Mouse (Mus musculus): ENCODE results near the gene Ctbp2. TPM values are rescaled to one million over a fixed set of nuclear protein-coding genes. Genes with fewer than 3 reads are reported as not detected.
A peak's percentile ranks its signal among the peaks of the same experiment; 100 is the strongest.

The Ctbp2 gene
- polyA plus RNA-seq, 1 experiment from 2014 or later, result 117 TPM

- H3K9ac ChIP-seq, result no peak overlapping the region
- ATAC-seq (replicated peaks; ENCODE audit: low FRiP score), result no peak
- 88% methylated on average over 3 of the region's 3 CpGs for WGBS
- H3K9me3 ChIP-seq (replicated peaks), result no peaks in the 10 kb centered on the region
- H3K4me3 ChIP-seq (replicated peaks), result no peak overlapping the region
- H3K36me3 ChIP-seq, result peaks cover 38% of the 10 kb centered on the region
- peak overlapping the region; percentile 65; the same call in 1 of the 2 replicates for H3K27ac ChIP-seq
- H3K4me1 ChIP-seq, result peaks cover 74% of the 10 kb centered on the region
- H3K27me3 ChIP-seq, result no peaks in the 10 kb centered on the region
- H3K4me2 ChIP-seq, result no peak overlapping the region
Measured at GRCm38 (mm10) chr7:133010477-133010876, 113.7 kb downstream of the Ctbp2 start.

- WGBS, result 77% methylated on average over 8 of the region's 8 CpGs
- Histone ChIP-seq H3K27ac (no peak overlapping the region), H3K36me3 (peaks cover 39% of the 10 kb centered on the region), H3K4me2 (no peak overlapping the region), H3K27me3 (no peaks in the 10 kb centered on the region), H3K9me3 (replicated peaks) (no peaks in the 10 kb centered on the region), H3K9ac (no peak overlapping the region), H3K4me3 (replicated peaks) (no peak overlapping the region), H3K4me1 (peaks cover 68% of the 10 kb centered on the region)
- no peak for ATAC-seq (replicated peaks; ENCODE audit: low FRiP score)
Measured at GRCm38 (mm10) chr7:133009676-133010075, 114.5 kb downstream of the Ctbp2 start.

GRCm38 (mm10) chr7:133008663-133009062 is 115.5 kb downstream of the Ctbp2 start:
- Histone ChIP-seq H3K36me3 (peaks cover 31% of the 10 kb centered on the region), H3K4me2 (no peak overlapping the region), H3K27me3 (no peaks in the 10 kb centered on the region), H3K9me3 (replicated peaks) (no peaks in the 10 kb centered on the region), H3K4me3 (replicated peaks) (no peak overlapping the region), H3K4me1 (peaks cover 71% of the 10 kb centered on the region), H3K9ac (no peak overlapping the region), H3K27ac (0 out of 2 replicates have a peak overlapping the region, but pooled peaks have one; percentile 11)
- WGBS, result 90% methylated on average over 4 of the region's 4 CpGs
- no peak for ATAC-seq (replicated peaks; ENCODE audit: low FRiP score)

- Histone ChIP-seq H3K4me2 (no peak overlapping the region), H3K27ac (0 out of 2 replicates have a peak overlapping the region, but pooled peaks have one; percentile 2), H3K9me3 (replicated peaks) (no peaks in the 10 kb centered on the region), H3K4me3 (replicated peaks) (no peak overlapping the region), H3K9ac (no peak overlapping the region), H3K27me3 (no peaks in the 10 kb centered on the region), H3K4me1 (peaks cover 63% of the 10 kb centered on the region), H3K36me3 (peaks cover 36% of the 10 kb centered on the region)
- WGBS, result 68% methylated on average over 11 of the region's 11 CpGs
- no peak for ATAC-seq (replicated peaks; ENCODE audit: low FRiP score)
Measured at GRCm38 (mm10) chr7:133007343-133007742, 116.8 kb downstream of the Ctbp2 start.

- Histone ChIP-seq H3K4me1 (peaks cover 52% of the 10 kb centered on the region), H3K9ac (no peak overlapping the region), H3K4me2 (no peak overlapping the region), H3K36me3 (peaks cover 39% of the 10 kb centered on the region), H3K27me3 (no peaks in the 10 kb centered on the region), H3K9me3 (replicated peaks) (no peaks in the 10 kb centered on the region), H3K27ac (no peak overlapping the region), H3K4me3 (replicated peaks) (no peak overlapping the region)
- no peak for ATAC-seq (replicated peaks; ENCODE audit: low FRiP score)
- WGBS, result 75% methylated on average over 7 of the region's 7 CpGs
Measured at GRCm38 (mm10) chr7:133005772-133006171, 118.4 kb downstream of the Ctbp2 start.

- ATAC-seq (replicated peaks; ENCODE audit: low FRiP score), result no peak
- H3K4me2 ChIP-seq, result no peak overlapping the region
- H3K4me3 ChIP-seq (replicated peaks), result no peak overlapping the region
- no peaks in the 10 kb centered on the region for H3K27me3 ChIP-seq
- no peak overlapping the region for H3K9ac ChIP-seq
- WGBS, result 19% methylated on average over 3 of the region's 3 CpGs
- H3K4me1 ChIP-seq, result peaks cover 38% of the 10 kb centered on the region
- H3K27ac ChIP-seq, result no peak overlapping the region
- H3K36me3 ChIP-seq, result peaks cover 42% of the 10 kb centered on the region
- H3K9me3 ChIP-seq (replicated peaks), result no peaks in the 10 kb centered on the region
Measured at GRCm38 (mm10) chr7:133003421-133003820, 120.7 kb downstream of the Ctbp2 start.

- Histone ChIP-seq H3K27me3 (no peaks in the 10 kb centered on the region), H3K27ac (no peak overlapping the region), H3K4me3 (replicated peaks) (no peak overlapping the region), H3K4me2 (no peak overlapping the region), H3K9ac (no peak overlapping the region), H3K36me3 (peaks cover 54% of the 10 kb centered on the region), H3K9me3 (replicated peaks) (no peaks in the 10 kb centered on the region), H3K4me1 (peaks cover 27% of the 10 kb centered on the region)
- ATAC-seq (replicated peaks; ENCODE audit: low FRiP score), result no peak
- WGBS, result 91% methylated on average over 6 of the region's 6 CpGs
Measured at GRCm38 (mm10) chr7:133002271-133002670, 121.9 kb downstream of the Ctbp2 start.

- no peaks in the 10 kb centered on the region for H3K27me3 ChIP-seq
- no peak overlapping the region for H3K9ac ChIP-seq
- ATAC-seq (replicated peaks; ENCODE audit: low FRiP score), result no peak
- no peak overlapping the region for H3K27ac ChIP-seq
- H3K4me2 ChIP-seq, result no peak overlapping the region
- H3K4me3 ChIP-seq (replicated peaks), result no peak overlapping the region
- peaks cover 21% of the 10 kb centered on the region for H3K4me1 ChIP-seq
- no peaks in the 10 kb centered on the region for H3K9me3 ChIP-seq (replicated peaks)
- H3K36me3 ChIP-seq, result peaks cover 62% of the 10 kb centered on the region
- WGBS, result 86% methylated on average over 3 of the region's 3 CpGs
Measured at GRCm38 (mm10) chr7:133001388-133001787, 122.8 kb downstream of the Ctbp2 start.

GRCm38 (mm10) chr7:132999061-132999460 is 125.1 kb downstream of the Ctbp2 start:
- Histone ChIP-seq H3K36me3 (peaks cover 78% of the 10 kb centered on the region), H3K27me3 (no peaks in the 10 kb centered on the region), H3K27ac (no peak overlapping the region), H3K4me2 (no peak overlapping the region), H3K9ac (no peak overlapping the region), H3K4me1 (peaks cover 10% of the 10 kb centered on the region), H3K9me3 (replicated peaks) (no peaks in the 10 kb centered on the region), H3K4me3 (replicated peaks) (no peak overlapping the region)
- 89% methylated on average over 11 of the region's 11 CpGs for whole genome bisulfite sequencing
- ATAC-seq (replicated peaks; ENCODE audit: low FRiP score), result no peak

- Histone ChIP-seq H3K4me3 (replicated peaks) (no peak overlapping the region), H3K9me3 (replicated peaks) (no peaks in the 10 kb centered on the region), H3K36me3 (peaks cover 82% of the 10 kb centered on the region), H3K9ac (no peak overlapping the region), H3K4me2 (no peak overlapping the region), H3K27ac (no peak overlapping the region), H3K4me1 (peaks cover 6% of the 10 kb centered on the region; the same call in 1 of the 2 replicates), H3K27me3 (no peaks in the 10 kb centered on the region)
- WGBS, result 93% methylated on average over 12 of the region's 12 CpGs
- ATAC-seq (replicated peaks; ENCODE audit: low FRiP score), result no peak
Measured at GRCm38 (mm10) chr7:132998639-132999038, 125.5 kb downstream of the Ctbp2 start.

- Histone ChIP-seq H3K4me3 (replicated peaks) (no peak overlapping the region), H3K4me2 (no peak overlapping the region), H3K36me3 (peaks cover 92% of the 10 kb centered on the region), H3K9me3 (replicated peaks) (no peaks in the 10 kb centered on the region), H3K27me3 (no peaks in the 10 kb centered on the region), H3K9ac (no peak overlapping the region), H3K27ac (no peak overlapping the region), H3K4me1 (no peaks in the 10 kb centered on the region)
- no peak for ATAC-seq (replicated peaks; ENCODE audit: low FRiP score)
- 91% methylated on average over 5 of the region's 5 CpGs for whole genome bisulfite sequencing
Measured at GRCm38 (mm10) chr7:132996391-132996790, 127.8 kb downstream of the Ctbp2 start.

- Histone ChIP-seq H3K9me3 (replicated peaks) (no peaks in the 10 kb centered on the region), H3K27me3 (no peaks in the 10 kb centered on the region), H3K4me1 (no peaks in the 10 kb centered on the region), H3K36me3 (peaks cover 98% of the 10 kb centered on the region), H3K27ac (no peak overlapping the region), H3K9ac (no peak overlapping the region), H3K4me2 (no peak overlapping the region), H3K4me3 (replicated peaks) (no peak overlapping the region)
- 70% methylated on average over 6 of the region's 6 CpGs for WGBS
- no peak for ATAC-seq (replicated peaks; ENCODE audit: low FRiP score)
Measured at GRCm38 (mm10) chr7:132994628-132995191, 129.4 kb downstream of the Ctbp2 start.

- no peak overlapping the region for H3K9ac ChIP-seq
- no peaks in the 10 kb centered on the region for H3K4me1 ChIP-seq
- H3K4me3 ChIP-seq (replicated peaks), result no peak overlapping the region
- WGBS, result 87% methylated on average over 8 of the region's 8 CpGs
- no peaks in the 10 kb centered on the region for H3K9me3 ChIP-seq (replicated peaks)
- H3K27me3 ChIP-seq, result no peaks in the 10 kb centered on the region
- no peak overlapping the region for H3K27ac ChIP-seq
- no peak for ATAC-seq (replicated peaks; ENCODE audit: low FRiP score)
- peaks cover 100% of the 10 kb centered on the region for H3K36me3 ChIP-seq
- no peak overlapping the region for H3K4me2 ChIP-seq
Measured at GRCm38 (mm10) chr7:132994120-132994519, 130.0 kb downstream of the Ctbp2 start.
